Mouse (Mus musculus) embryonic facial prominence, embryonic 14.5 days (tissue): ENCODE measurements around the gene Dnah1. TPM values are rescaled to one million over a fixed set of nuclear protein-coding genes. Genes with fewer than 3 reads are reported as not detected.

Experiments used
- polyA plus RNA-seq: library from polyadenylated mRNA; unstranded; fragments of >200 nt; fragmentation: Nextera tagmentation; extraction: Ambion mirVana; gene quantifications from 2 replicates; pipeline ENCODE4 v1.2.1, GENCODE M21; 2014

Gene Dnah1
- polyA plus RNA-seq, 1 experiment from 2014 or later = 5.9 TPM

Other genes with a start within 250 kb of the Dnah1 start
- gene Smim4, start 194.9 kb downstream of the Dnah1 start, polyA plus RNA-seq = 62.3 and 64.8 TPM in 2 replicates
- 362 and 371 TPM in 2 replicates for gene Nt5dc2, start 192.8 kb downstream of the Dnah1 start, polyA plus RNA-seq
- 69.4 and 76.1 TPM in 2 replicates for gene Stab1, start 155.3 kb downstream of the Dnah1 start, polyA plus RNA-seq
- 546 and 580 TPM in 2 replicates for gene Tnnc1, start 115.6 kb downstream of the Dnah1 start, polyA plus RNA-seq
- 296 and 339 TPM in 2 replicates for gene Nisch, start 107.0 kb downstream of the Dnah1 start, polyA plus RNA-seq
- 0.51 and 0.54 TPM in 2 replicates for gene Sema3g, start 106.0 kb downstream of the Dnah1 start, polyA plus RNA-seq
- 10.0 and 12.8 TPM in 2 replicates for gene Phf7, start 72.6 kb downstream of the Dnah1 start, polyA plus RNA-seq
- gene Bap1, start 72.4 kb downstream of the Dnah1 start, polyA plus RNA-seq = 60.7 and 69.6 TPM in 2 replicates
- 43.8 and 47.4 TPM in 2 replicates for gene Capn7, start 12.7 kb upstream of the Dnah1 start, polyA plus RNA-seq
- gene Sh3bp5, start 112.2 kb upstream of the Dnah1 start, polyA plus RNA-seq = 19.7 and 24.1 TPM in 2 replicates
- 22.6 and 22.9 TPM in 2 replicates for gene Eaf1, start 170.5 kb upstream of the Dnah1 start, polyA plus RNA-seq
- 54.0 and 58.6 TPM in 2 replicates for gene Mettl6, start 171.1 kb upstream of the Dnah1 start, polyA plus RNA-seq